Mouse (Mus musculus) kidney, postnatal 10 days (tissue): ENCODE measurements around the gene Paxbp1.
A peak's percentile ranks its signal among the peaks of the same experiment; 100 is the strongest.

Experiments used
- DNase-seq: peaks from one replicate; pipeline ENCODE4 v3.0.0; 2021; ENCODE audit warnings: mixed read lengths

The Paxbp1 gene

DNA sequence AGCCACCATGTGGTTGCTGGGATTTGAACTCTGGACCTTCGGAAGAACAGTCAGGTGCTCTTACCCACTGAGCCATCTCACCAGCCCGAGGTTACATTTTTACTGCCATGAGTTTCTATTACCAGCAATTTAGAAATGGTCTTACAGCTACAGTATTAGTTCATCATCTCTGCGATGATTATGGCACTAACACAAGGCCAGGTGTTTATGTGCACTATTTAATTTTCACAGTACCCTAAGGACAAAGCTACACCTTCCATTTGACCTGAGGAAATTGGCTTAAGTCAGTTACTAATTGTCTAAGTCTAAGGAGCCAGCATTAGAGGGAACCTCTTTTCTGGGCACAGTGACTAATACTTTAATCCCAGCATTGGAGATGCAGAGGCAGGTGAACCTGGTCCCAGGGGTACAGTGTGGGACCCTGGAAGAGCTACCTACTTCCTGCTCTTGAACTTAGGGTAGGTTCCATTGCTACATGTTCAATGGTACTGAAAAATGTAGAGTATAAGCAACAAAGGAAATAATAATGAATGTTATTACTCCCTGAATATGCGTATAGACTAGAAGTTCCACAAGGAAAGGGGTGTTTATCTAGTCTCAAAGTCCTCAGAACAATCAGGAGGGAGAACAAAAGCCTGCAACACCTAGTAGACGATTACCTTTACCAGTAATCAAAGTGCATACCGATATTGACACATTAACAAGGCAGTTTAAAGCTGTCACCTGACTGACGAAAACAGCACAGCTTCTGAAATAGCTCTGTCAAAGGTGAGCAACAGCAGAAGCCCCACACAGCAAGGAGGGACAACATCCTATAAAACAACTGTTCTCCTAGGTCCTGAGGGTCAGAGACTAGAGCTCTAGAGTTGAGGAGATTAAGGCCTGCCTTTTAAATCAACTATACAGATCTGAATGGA, 47.8 kb downstream of the Paxbp1 start:
- DNase-seq: no peak

DNA sequence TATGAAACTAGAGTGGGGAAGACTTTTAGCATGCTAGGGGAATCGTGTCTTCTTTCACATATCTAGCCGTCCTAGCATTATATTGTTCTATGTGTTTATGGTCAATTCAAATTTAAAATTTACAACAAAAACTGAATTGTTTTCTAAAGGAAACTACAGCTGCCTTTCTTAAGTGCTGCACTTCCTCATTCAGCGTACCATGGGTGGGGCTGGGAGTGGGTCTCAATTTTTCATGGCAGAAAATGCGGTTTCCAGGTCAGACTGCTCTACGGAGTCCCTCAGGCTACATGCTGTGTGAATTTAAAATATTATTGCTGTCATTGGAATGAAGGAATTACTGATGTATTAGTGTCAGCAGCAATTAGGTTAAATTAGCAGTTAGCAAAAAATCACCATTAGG, 48.8 kb downstream of the Paxbp1 start:
- DNase-seq: no peak

DNA sequence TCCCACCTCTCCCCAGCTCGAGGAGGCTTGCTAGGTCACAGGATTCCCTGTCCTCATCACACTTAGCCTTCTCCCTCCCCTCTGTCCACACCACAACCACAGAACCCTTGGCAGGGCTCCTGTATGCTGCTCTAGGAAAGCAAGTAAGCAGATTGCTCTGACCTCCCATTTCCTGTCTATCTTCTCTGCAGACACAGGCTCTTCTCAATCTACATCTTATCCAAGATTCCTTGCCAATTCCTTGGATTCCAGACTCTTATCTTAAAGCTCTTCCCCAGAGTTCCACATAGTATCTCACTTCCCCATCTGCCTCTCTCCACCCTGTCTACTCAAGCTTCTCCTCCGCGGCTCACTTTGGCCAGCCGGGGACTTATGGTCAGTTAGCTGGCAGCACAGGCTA, 49.3 kb downstream of the Paxbp1 start:
- DNase-seq: peak; percentile 47

DNA sequence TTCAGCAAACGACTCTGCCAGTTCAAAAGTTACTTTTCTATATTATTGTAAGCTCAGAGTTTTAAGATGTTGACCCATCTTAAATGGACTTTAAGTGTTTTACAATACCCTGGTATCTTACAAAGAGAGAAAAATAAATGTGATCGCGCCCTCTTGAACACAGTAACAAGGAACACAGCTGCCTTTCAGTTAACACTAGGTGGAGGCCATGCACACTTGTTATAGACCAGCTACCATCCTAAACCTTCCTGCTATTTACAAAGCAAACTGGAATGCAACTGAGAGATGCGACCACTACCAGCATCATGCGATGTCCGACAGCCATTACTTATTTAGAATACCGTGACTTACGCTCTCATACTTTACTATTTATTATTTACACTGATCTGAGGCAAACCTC, 55.2 kb downstream of the Paxbp1 start:
- DNase-seq: no peak

DNA sequence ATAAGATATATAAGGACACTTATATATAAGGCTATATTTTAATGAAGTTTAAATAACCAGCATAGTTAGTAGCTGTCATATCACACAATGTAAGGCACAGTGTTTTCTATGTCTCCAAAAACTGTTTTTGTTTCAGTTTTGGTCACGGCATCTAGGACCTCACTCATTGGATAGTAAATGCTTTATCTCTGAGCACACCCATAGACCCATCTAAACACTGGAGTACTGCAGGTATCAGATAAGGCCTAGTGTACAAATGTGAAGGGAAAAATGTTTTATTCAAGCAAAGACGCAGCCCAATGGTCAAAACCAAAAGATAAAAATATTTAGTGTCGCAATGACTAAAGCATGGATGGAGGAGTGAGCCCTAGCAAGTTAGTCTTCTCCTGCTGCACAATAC, 55.7 kb downstream of the Paxbp1 start:
- DNase-seq: no peak

DNA sequence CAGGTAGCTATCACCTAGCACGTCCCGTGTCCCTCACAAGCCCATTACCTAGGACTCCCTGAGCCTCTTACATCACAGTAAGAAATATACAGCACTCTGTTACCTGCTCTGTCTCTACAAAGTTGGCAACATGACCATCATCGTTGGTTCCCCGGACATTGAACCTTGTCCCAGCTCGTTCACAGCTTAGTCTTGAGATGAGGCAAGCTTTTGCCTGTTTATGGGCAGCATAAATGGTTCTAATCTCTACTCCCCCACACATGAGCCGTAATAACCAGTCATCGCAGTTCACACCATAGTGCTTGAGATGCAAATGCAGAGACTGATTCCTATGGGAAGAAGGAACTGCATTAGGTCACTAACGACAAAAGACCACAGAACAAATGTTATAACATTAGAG, 56.3 kb downstream of the Paxbp1 start:
- no peak for DNase-seq

DNA sequence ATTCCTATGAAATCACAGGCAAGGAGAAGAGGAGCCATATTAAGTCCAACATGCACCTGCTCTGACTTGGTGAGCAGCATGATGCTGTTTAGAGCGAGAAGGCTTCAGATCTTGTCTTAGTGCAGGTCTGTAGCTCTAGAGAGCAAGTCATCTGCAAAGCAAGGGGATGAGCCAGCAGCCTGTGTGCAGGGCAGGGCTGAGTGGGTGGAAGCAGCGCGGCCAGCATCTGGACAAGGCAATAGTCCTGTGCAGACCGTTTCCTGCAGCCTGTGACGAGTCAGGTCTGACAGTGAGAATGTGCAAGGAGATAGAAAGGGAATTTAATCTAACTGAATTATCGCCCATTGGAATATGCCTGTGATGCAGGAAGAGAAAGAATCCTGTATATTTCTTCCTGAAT, 73.3 kb downstream of the Paxbp1 start:
- DNase-seq: no peak

DNA sequence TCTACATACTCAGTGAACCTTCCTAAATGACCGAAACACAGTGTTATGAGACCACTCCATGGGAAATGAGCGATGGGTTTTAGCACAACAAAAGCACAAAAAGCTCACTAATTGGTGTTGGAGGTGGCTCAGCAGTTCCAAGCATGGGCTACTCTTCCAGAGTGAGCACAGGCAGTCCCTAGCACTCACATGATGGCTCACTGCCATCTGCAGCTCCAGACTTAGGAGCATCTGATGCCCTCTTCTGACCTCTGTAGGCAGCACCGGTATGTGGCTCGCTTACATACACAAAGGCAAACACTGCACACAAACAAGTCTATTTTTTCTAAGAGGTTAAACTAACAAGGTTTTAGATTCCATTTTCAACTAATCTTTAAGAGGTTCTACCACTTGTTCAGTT, 78.1 kb downstream of the Paxbp1 start:
- no peak for DNase-seq

DNA sequence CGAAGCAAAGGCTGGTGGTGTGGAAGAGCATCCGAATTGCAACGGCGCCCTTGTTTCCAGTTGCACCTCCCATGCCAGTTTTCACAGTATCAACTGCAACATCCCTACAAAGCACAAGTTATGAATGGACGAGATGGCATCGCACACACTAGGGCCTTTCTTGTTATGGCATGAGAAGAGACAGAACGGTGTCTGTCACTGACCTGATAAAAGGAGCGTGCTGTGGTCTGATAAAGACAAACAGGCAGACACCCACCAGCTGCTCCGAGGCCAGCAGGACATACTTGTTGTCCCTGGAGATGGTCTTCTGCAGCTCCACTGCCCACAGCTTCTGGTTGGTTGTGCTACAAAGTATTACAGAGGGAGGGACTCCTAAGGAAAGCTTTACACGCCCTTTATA, 80.0 kb downstream of the Paxbp1 start:
- DNase-seq: no peak
